Mouse (Mus musculus): Measurements from ENCODE around the gene Epb41l4b. TPM values are rescaled to one million over a fixed set of nuclear protein-coding genes. Genes with fewer than 3 reads are reported as not detected.

Epb41l4b gene
- total and polyA plus RNA-seq, 2 experiments from 2014 or later = 1.8 to 6.2 TPM

- Histone ChIP-seq H3K27ac (ENCODE audit: low read depth, low read length) (no peak overlapping the region), H3K36me3 (ENCODE audit: insufficient read depth) (no peaks in the 10 kb centered on the region), H3K4me1 (ENCODE audit: insufficient read depth) (no peaks in the 10 kb centered on the region), H3K4me3 (ENCODE audit: low read depth, low read length) (no peak overlapping the region), H3K27me3 (ENCODE audit: insufficient read depth, low read length) (no peaks in the 10 kb centered on the region), H3K9ac (no peak overlapping the region), H3K4me2 (ENCODE audit: low read depth) (no peak overlapping the region), H3K9me3 (ENCODE audit: low read length) (no peaks in the 10 kb centered on the region)
- ATAC-seq = no peak
- no peak for TF ChIP-seq CTCF (IDR thresholded peaks at IDR 0.05; ENCODE audit: low read depth)
- DNase-seq = no peak
- WGBS = 73% methylated on average over 7 of the region's 7 CpGs
Measured at GRCm38 (mm10) chr4:57055635-57056034, 87.6 kb downstream of the Epb41l4b start.

GRCm38 (mm10) chr4:57049281-57049921 is 93.8 kb downstream of the Epb41l4b start:
- ATAC-seq = no peak; the same call in 1 of the 2 replicates
- Histone ChIP-seq H3K4me3 (ENCODE audit: low read depth, low read length) (no peak overlapping the region), H3K4me2 (ENCODE audit: low read depth) (no peak overlapping the region), H3K27ac (ENCODE audit: low read depth, low read length) (no peak overlapping the region), H3K9me3 (ENCODE audit: low read length) (no peaks in the 10 kb centered on the region), H3K27me3 (ENCODE audit: insufficient read depth, low read length) (no peaks in the 10 kb centered on the region), H3K4me1 (ENCODE audit: insufficient read depth) (no peaks in the 10 kb centered on the region; the same call in 1 of the 2 replicates), H3K9ac (no peak overlapping the region), H3K36me3 (ENCODE audit: insufficient read depth) (no peaks in the 10 kb centered on the region)
- no peak for TF ChIP-seq CTCF (IDR thresholded peaks at IDR 0.05; ENCODE audit: low read depth)
- DNase-seq = no peak
- WGBS = 36% methylated on average over 5 of the region's 5 CpGs

DNA sequence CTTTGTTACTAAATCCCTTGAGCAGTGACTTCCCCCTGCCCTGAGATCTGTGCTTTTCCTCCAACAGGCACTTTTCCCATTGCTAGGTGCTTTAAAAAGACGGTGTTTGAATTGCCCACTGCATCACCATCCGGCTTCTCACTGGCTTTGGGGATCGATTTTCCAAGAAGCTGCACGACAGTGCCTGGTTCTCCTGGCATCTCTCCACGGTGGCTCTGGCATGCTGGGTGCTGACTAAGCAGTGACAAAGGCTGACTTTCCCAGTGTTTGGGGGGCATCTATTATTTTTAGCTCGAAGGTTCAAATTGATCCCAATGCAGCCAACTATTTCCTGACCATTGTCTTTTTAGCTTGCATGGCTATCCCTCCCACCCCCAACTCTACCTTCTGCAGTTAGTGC is 94.7 kb downstream of the Epb41l4b start:
- H3K4me3 ChIP-seq (ENCODE audit: low read depth, low read length) = no peak overlapping the region
- no peaks in the 10 kb centered on the region for H3K9me3 ChIP-seq (ENCODE audit: low read length)
- TF ChIP-seq CTCF (IDR thresholded peaks at IDR 0.05; ENCODE audit: low read depth) = no peak
- DNase-seq = no peak
- no peaks in the 10 kb centered on the region for H3K27me3 ChIP-seq (ENCODE audit: insufficient read depth, low read length)
- H3K27ac ChIP-seq (ENCODE audit: low read depth, low read length) = no peak overlapping the region
- H3K9ac ChIP-seq = no peak overlapping the region
- 20% methylated on average over 6 of the region's 6 CpGs for WGBS
- H3K36me3 ChIP-seq (ENCODE audit: insufficient read depth) = no peaks in the 10 kb centered on the region
- no peaks in the 10 kb centered on the region; the same call in 1 of the 2 replicates for H3K4me1 ChIP-seq (ENCODE audit: insufficient read depth)
- no peak overlapping the region for H3K4me2 ChIP-seq (ENCODE audit: low read depth)
- ATAC-seq = no peak

GRCm38 (mm10) chr4:57046160-57046571 is 97.1 kb downstream of the Epb41l4b start:
- Histone ChIP-seq H3K4me1 (ENCODE audit: insufficient read depth) (no peaks in the 10 kb centered on the region; the same call in 1 of the 2 replicates), H3K9ac (no peak overlapping the region), H3K9me3 (ENCODE audit: low read length) (no peaks in the 10 kb centered on the region), H3K27ac (ENCODE audit: low read depth, low read length) (no peak overlapping the region), H3K36me3 (ENCODE audit: insufficient read depth) (no peaks in the 10 kb centered on the region), H3K27me3 (ENCODE audit: insufficient read depth, low read length) (no peaks in the 10 kb centered on the region), H3K4me2 (ENCODE audit: low read depth) (no peak overlapping the region), H3K4me3 (ENCODE audit: low read depth, low read length) (no peak overlapping the region)
- ATAC-seq (no peak), DNase-seq (no peak)
- no peak for TF ChIP-seq CTCF (IDR thresholded peaks at IDR 0.05; ENCODE audit: low read depth)
- WGBS = 49% methylated on average over 9 of the region's 9 CpGs

DNA sequence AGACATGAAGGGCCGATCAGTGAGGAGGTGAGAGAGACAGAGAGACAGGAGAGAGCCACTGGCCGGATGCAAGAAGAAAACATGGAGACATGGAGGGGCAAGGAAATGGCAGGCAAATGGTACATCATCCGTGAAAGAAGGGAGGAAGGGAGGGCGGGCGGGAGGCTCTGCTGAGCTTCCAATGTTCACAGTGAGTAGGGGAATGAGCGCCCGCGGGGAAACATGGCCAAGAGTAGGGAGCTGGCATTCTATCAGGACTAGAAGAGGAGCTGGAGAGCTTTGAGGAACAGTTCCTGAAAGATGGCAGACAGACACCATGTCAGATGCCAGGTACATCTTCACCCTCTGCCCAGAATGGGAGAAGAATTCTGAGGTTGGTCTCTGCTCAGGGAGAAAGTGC is 99.6 kb downstream of the Epb41l4b start:
- no peaks in the 10 kb centered on the region for H3K27me3 ChIP-seq (ENCODE audit: insufficient read depth, low read length)
- H3K9ac ChIP-seq = no peak overlapping the region
- WGBS = 86% methylated on average over 8 of the region's 8 CpGs
- H3K36me3 ChIP-seq (ENCODE audit: insufficient read depth) = no peaks in the 10 kb centered on the region
- ATAC-seq (no peak), DNase-seq (no peak)
- no peak overlapping the region for H3K4me2 ChIP-seq (ENCODE audit: low read depth)
- peaks cover 6% of the 10 kb centered on the region; the same call in 1 of the 2 replicates for H3K4me1 ChIP-seq (ENCODE audit: insufficient read depth)
- no peak for TF ChIP-seq CTCF (IDR thresholded peaks at IDR 0.05; ENCODE audit: low read depth)
- H3K9me3 ChIP-seq (ENCODE audit: low read length) = no peaks in the 10 kb centered on the region
- no peak overlapping the region for H3K4me3 ChIP-seq (ENCODE audit: low read depth, low read length)
- no peak overlapping the region for H3K27ac ChIP-seq (ENCODE audit: low read depth, low read length)

GRCm38 (mm10) chr4:57041661-57042060 is 101.6 kb downstream of the Epb41l4b start:
- no peak for DNase-seq
- Histone ChIP-seq H3K27me3 (ENCODE audit: insufficient read depth, low read length) (no peaks in the 10 kb centered on the region), H3K4me1 (ENCODE audit: insufficient read depth) (0 out of 2 replicates have a peak, but pooled peaks cover 6% of the 10 kb centered on the region), H3K9ac (no peak overlapping the region), H3K36me3 (ENCODE audit: insufficient read depth) (no peaks in the 10 kb centered on the region), H3K4me3 (ENCODE audit: low read depth, low read length) (no peak overlapping the region), H3K4me2 (ENCODE audit: low read depth) (no peak overlapping the region), H3K27ac (ENCODE audit: low read depth, low read length) (no peak overlapping the region), H3K9me3 (ENCODE audit: low read length) (no peaks in the 10 kb centered on the region)
- no peak for TF ChIP-seq CTCF (IDR thresholded peaks at IDR 0.05; ENCODE audit: low read depth)
- no peak for ATAC-seq
- 88% methylated on average over 6 of the region's 6 CpGs for WGBS

GRCm38 (mm10) chr4:57041211-57041610 is 102.0 kb downstream of the Epb41l4b start:
- H3K4me2 ChIP-seq (ENCODE audit: low read depth) = no peak overlapping the region
- H3K4me1 ChIP-seq (ENCODE audit: insufficient read depth) = 0 out of 2 replicates have a peak, but pooled peaks cover 6% of the 10 kb centered on the region
- H3K9me3 ChIP-seq (ENCODE audit: low read length) = no peaks in the 10 kb centered on the region
- no peaks in the 10 kb centered on the region for H3K27me3 ChIP-seq (ENCODE audit: insufficient read depth, low read length)
- DNase-seq (no peak), ATAC-seq (no peak)
- no peak for TF ChIP-seq CTCF (IDR thresholded peaks at IDR 0.05; ENCODE audit: low read depth)
- H3K4me3 ChIP-seq (ENCODE audit: low read depth, low read length) = no peak overlapping the region
- H3K36me3 ChIP-seq (ENCODE audit: insufficient read depth) = no peaks in the 10 kb centered on the region
- H3K9ac ChIP-seq = no peak overlapping the region
- H3K27ac ChIP-seq (ENCODE audit: low read depth, low read length) = no peak overlapping the region
- WGBS = 73% methylated on average over 4 of the region's 4 CpGs

All from forebrain, postnatal 0 days (tissue).